Mouse (Mus musculus): ENCODE results near the gene Parl.

Parl gene

GRCm38 (mm10) chr16:20234406-20234805 lies 67.8 kb downstream of the Parl start:
- DNase-seq = no peak

Data from cerebellum, adult 18-20 months (tissue).